ENCODE assay signal across 19 mouse cellular contexts in the genomic region with DNA sequence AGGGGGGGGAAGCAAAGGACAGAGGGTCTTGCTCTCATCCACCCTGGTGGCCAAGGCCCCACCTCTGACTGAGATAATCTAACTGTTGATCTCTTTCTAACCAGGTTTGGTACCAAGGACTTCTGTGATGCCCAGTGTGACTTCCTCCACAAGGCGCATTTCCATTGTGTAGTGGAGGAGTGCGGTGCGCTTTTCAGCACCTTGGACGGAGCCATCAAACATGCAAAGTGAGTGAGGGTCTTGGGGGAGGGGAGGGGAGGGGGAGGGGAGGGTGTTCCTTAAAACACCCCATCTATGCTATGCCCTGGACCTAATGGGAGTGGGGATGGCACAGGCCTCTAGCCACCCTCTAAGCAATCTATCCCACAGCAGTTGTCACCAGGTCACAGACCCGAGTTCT.
"Had no signal": no experiment of that assay in that cellular context is flagged by ENCODE, and none has a peak within 500 bp of the region (broad histone marks: within the 10 kb centered on the region; RNA-seq: fewer than 3 reads in every experiment).

No protein-coding gene starts in this region.

- DNase-seq: liver, postnatal 0 days; lung, adult 2 months; lung, postnatal 14 days; lung, postnatal 36 days; right cerebral cortex, adult 18-20 months; right cerebral cortex, postnatal 25 days; right cerebral cortex, postnatal 4 days; spleen, adult 18-20 months; thymus, adult 18-20 months; thymus, postnatal 14 days; thymus, postnatal 4 days had no signal

- H3K27ac ChIP-seq: liver, embryonic 15.5 days; lung, embryonic 15.5 days; macrophage; midbrain, embryonic 13.5 days; midbrain, embryonic 15.5 days; neural tube, embryonic 12.5 days had no signal

- H3K4me2 ChIP-seq: liver, embryonic 15.5 days; lung, embryonic 15.5 days; midbrain, embryonic 11.5 days; midbrain, embryonic 13.5 days; midbrain, embryonic 15.5 days; neural tube, embryonic 12.5 days had no signal

- H3K27me3 ChIP-seq: liver, embryonic 15.5 days had no signal

- H3K4me3 ChIP-seq: liver, embryonic 15.5 days; lung, embryonic 15.5 days; megakaryocyte, embryonic 14.5 days; midbrain, embryonic 13.5 days; midbrain, embryonic 15.5 days; neural tube, embryonic 12.5 days had no signal

- H3K36me3 ChIP-seq: liver, embryonic 15.5 days; lung, embryonic 15.5 days; midbrain, embryonic 15.5 days had no signal

- H3K9me3 ChIP-seq: liver, embryonic 15.5 days; lung, embryonic 15.5 days; megakaryocyte, embryonic 14.5 days; midbrain, embryonic 13.5 days; midbrain, embryonic 15.5 days; neural tube, embryonic 12.5 days had no signal
